Mouse (Mus musculus) yolk sac, embryonic 10.5 days (tissue): ENCODE measurements at regions not wholly inside any gene's neighbourhood (a gene's known extent, or its start where the extent isn't known, plus 50 kb on each side); places are given as distances from the start of the nearest gene placed in this dataset.

Experiments
- DNase-seq: peaks from one replicate; pipeline ENCODE4 v3.0.0-alpha.2; 2017; ENCODE audit warnings: low spot score

- DNase-seq, result no peak
Measured at GRCm38 (mm10) chr2:179000448-179001081, 441.7 kb upstream of the Cdh4 start.

- no peak for DNase-seq
Measured at GRCm38 (mm10) chr2:179007766-179008165, 434.5 kb upstream of the Cdh4 start.

- no peak for DNase-seq
Measured at GRCm38 (mm10) chr2:179013891-179014593, 428.2 kb upstream of the Cdh4 start.

DNA sequence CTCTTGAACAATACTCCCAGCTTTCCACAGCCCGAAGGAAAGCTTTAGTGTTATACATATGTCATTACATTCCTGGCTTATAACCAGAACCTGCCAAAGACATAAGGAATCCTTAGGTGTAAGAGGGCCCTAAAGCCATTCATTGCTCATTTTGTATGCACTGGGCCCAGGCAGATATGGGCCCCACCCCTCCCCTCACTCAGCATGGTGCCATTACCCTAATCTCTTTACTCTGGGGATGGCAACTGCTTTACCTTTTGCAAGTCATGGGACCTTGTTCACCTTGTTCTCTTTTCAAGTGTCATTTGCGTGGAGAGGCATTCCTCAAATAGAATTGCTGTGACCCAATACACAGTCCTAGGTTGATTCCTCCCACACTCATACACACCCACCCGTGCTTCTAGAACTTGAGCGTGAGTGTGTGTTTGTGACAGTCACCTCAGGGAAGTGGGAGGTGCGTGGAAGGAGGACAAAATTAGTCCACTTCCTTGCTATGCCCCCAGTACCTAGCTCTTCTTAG lies 419.5 kb upstream of the Cdh4 start:
- no peak for DNase-seq

GRCm38 (mm10) chr2:179024225-179024624 lies 418.0 kb upstream of the Cdh4 start:
- DNase-seq, result no peak

DNA sequence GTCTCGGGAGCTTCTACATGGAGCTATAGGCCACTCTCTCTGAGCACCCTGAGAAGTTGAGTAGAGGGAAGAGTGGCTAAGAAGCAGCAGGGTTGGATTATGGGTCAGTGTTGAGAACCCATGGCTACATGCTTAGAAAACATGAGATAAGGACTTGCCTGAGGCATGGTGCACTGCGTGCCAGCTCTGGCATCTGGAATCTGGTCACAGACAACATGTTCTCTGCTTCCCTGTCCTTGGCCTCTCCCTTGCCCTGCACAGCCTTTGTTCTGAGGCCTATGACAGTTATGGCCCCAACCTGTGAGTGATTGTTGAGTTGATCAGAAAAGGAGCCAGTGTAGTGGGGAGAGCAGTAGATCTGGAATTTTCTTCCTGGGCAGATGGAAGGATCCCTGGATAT lies 409.1 kb upstream of the Cdh4 start:
- no peak for DNase-seq

DNA sequence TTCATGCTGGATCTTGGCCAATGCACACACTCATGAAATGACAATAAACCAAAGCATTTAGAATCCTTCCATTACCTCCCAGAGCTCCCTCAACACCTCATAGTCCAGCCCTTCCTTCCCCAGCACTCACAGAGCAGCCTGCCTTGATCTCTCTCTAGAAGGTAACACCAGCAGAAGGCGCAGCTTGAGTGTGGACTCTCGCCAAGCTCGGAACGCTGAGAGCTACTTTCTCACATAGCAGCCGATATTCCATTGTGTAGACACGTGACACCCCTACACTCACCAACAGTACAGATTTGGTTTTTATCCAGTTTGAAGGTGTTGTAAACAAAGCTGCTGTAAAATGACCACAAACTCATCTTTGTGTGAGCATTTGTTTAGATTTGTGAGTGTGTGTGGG lies 406.8 kb upstream of the Cdh4 start:
- DNase-seq, result no peak

GRCm38 (mm10) chr2:179039697-179040096 lies 402.5 kb upstream of the Cdh4 start:
- DNase-seq, result no peak

GRCm38 (mm10) chr2:179043671-179044070 lies 398.6 kb upstream of the Cdh4 start:
- DNase-seq, result no peak

DNA sequence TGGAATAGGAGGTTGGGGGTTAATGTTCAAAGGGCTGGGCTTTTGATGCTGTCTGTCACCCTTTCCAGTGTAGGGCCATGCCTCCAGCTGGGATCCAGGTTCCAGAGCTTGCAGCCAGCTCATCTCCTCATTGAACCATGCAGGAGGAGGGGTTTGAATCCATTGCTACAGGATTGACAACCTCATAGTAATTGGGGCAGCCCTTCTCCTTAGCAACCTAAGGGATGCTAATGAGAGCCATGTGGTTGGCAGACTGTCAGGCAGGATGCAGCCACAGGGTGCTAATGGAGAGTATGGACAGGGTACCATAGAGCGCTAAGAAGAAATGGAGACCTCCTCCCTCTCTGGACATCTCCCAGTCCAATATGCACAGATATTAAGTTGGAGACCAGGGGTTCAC lies 396.9 kb upstream of the Cdh4 start:
- DNase-seq, result no peak

GRCm38 (mm10) chr2:179054441-179054840 lies 387.8 kb upstream of the Cdh4 start:
- DNase-seq, result no peak

DNA sequence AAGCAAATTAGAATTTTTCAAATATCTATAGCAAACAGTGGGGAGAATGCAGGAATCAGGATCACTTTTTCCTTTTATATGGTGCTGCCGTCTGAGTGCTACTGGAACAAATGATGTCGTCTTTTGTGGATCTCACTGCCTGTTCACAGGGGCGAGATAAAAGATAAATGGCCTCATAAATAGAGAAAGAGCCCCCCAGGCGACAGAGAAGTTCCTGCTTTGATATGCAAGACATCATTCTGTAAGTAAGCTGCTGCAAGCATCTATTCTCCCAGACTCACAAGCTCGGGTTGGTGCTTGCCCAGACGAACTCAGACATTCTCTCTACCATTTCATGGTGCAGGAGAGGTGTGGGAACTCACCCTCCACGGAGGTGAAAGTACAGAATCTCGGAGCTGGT lies 377.6 kb upstream of the Cdh4 start:
- DNase-seq, result no peak

DNA sequence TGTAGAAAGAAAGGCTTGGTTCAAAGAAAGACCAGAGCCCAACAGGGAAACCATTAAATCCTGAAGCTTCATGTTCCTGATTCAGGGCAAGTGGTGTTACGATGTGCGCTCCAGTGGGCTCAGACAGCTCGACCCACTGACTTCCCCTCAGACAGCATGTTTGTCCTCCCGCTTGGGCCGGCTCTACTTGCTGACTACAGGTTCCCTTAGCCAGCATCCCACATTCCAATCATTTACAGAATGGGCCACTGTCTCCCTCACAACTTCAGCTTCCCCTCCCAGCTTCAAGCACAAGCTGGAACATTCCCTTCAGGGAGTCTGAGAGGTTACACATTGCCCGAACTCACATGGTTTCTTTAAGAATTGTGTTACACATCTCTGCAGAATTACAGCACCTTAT lies 372.7 kb upstream of the Cdh4 start:
- DNase-seq, result no peak

- DNase-seq, result peak; percentile 18
Measured at GRCm38 (mm10) chr2:179070346-179070745, 371.9 kb upstream of the Cdh4 start.

DNA sequence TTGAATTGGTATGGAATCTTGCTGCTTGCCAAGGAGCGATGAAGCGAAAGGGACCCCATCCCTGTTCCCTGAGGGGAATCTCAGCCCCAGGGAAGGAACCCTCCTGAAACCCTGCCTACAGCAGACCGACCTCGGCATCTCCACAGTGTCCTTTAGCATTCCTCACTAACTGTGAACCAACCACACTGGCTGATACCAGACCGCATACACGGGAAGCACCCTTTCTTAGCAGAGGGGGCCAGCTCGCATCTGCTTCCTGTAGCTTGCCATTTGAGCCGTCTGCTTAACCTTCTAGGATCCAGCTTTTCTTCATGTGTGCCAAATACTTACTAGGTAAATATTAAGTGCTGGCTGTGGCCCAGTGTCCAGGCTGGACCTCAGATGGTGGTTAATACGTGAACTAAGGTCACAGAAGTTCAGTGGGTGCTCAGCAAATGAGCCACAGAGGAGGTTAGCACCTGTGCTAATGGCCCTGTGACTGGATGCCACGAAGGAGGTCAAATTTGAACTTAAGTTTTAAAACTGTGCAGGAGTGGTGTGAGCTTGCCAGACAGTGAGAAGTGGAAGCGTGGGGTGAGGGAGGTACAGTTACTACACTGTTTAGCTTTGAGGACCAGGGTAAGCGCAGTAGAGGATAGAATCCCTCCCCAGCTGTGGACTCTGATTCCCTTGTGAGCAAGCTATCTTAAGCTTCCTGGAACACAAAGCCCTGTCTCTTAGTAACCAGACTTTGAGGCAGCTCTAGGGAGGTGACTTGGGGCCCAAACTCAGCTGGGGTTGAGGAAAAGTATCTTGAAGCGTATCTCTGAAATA lies 361.6 kb upstream of the Cdh4 start:
- no peak for DNase-seq

- DNase-seq, result no peak
Measured at GRCm38 (mm10) chr2:179086915-179087314, 355.3 kb upstream of the Cdh4 start.

GRCm38 (mm10) chr2:179091480-179091879 lies 350.8 kb upstream of the Cdh4 start:
- no peak for DNase-seq

DNA sequence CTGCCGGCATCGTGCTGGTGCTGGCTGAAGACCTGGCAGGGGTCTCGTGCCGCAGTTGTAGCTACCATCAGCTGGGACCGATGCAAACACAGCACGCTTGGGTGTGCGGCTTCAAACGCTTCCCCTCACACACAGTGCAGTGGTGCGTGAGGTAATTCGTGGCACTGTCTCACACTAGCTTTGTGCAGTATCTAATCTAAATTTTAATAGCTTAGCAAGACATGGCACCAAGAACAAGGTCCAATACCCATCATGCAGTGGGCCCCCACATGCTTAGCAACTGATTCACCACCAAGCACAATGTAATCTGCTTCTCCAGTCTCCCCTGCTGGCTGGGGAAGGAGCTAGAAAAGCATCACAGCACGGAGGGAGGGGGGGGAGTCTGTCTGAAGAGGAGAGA lies 348.2 kb upstream of the Cdh4 start:
- no peak for DNase-seq

- no peak for DNase-seq
Measured at GRCm38 (mm10) chr2:179095981-179096380, 346.2 kb upstream of the Cdh4 start.

- DNase-seq, result no peak
Measured at GRCm38 (mm10) chr2:179096861-179097260, 345.4 kb upstream of the Cdh4 start.

GRCm38 (mm10) chr2:179099783-179100182 lies 342.4 kb upstream of the Cdh4 start:
- no peak for DNase-seq

DNA sequence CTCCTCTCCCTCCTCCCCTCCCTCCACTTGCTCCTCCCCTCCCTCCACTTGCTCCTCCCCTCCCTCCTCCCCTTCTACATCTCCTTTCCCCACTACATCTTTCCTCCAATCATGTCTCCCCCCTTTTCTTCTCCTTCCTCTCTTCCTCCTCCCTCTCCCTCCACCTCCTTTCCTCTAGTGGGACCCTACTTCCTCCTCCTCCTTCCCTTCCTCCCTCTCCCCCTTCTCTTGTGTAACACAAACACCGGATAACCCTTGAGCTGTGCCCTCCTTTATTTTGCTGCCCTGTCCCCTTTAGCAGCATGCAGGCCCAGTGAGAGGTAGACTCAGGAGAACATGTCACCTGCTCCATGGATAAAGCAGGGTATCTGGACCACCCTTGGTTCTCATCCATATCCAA lies 339.1 kb upstream of the Cdh4 start:
- no peak for DNase-seq

DNA sequence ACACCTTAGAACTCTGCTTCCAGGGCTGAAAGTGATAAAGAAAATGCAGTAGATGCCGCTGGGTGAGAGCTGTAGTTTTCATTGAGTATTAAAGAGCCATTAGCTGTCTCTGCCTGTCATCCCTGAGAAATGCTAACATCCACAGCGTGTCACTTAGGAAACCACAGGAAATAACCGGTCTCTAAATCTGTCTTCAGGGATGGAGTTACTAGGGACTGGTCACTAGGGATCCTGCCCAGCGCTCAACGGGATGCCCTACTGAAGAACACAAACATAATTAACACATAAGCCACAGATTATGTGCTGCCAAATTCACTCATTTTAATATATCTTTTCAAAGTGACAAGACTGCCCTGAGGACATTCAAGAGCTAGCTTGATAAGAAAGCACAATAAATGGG lies 329.3 kb upstream of the Cdh4 start:
- DNase-seq, result no peak
